Mouse (Mus musculus): ENCODE measurements around the gene Cds1.

GRCm38 (mm10) chr5:101851133-101851532, 86.2 kb downstream of the Cds1 start:
- no peak for TF ChIP-seq EP300 (IDR thresholded peaks at IDR 0.05; ENCODE audit: insufficient read depth, low read depth, low read length)
- TF ChIP-seq CTCF (IDR thresholded peaks at IDR 0.05; ENCODE audit: low read depth, low read length), result no peak
- no peak for TF ChIP-seq POLR2A (IDR thresholded peaks at IDR 0.05; ENCODE audit: insufficient read depth, low read length)

Data from ES-Bruce4 (cell line).